Mouse (Mus musculus): ENCODE measurements around the gene Defb41.

Defb41 gene

DNA sequence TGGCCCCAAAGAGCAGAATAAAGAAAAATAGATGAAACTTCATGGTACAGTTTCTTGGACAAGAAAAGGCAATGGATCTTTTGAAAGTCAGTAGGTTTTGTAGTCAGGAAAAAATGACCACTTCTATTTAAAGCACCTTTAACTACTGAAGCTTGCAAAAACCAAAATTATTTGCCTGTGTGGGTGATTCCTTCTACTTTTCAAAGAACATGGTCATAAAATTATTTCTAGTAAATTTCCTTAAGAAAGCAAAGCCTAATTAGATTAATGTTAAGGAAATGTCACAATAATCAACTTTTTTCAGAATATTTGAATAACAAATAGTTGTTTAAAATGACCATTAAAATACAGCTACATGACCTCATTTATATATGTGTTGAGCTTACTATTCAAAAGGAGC is at the start of gene Defb41:
Defb41 (minus strand) TSS at position 101 of the 400 bp plus-strand sequence.
- no peak for DNase-seq (ENCODE audit: inconsistent ontology term)

DNA sequence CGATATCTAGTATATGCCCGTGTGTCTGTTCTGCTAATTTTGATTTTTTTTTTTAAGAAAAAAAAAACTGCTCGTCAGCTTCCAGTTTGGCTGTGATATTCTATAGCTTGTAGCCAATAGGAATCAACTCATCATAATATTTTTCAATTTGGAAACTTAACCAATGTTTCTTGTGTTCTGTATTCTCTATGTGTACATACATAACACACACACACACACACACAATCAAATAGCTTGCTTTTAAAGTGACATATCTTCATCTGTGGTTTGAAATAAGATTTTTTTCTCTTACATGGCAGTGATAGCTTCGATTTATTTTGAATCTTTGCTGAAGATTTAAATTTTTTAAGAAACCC is 43.5 kb upstream of the Defb41 start:
- no peak for DNase-seq (ENCODE audit: inconsistent ontology term)

DNA sequence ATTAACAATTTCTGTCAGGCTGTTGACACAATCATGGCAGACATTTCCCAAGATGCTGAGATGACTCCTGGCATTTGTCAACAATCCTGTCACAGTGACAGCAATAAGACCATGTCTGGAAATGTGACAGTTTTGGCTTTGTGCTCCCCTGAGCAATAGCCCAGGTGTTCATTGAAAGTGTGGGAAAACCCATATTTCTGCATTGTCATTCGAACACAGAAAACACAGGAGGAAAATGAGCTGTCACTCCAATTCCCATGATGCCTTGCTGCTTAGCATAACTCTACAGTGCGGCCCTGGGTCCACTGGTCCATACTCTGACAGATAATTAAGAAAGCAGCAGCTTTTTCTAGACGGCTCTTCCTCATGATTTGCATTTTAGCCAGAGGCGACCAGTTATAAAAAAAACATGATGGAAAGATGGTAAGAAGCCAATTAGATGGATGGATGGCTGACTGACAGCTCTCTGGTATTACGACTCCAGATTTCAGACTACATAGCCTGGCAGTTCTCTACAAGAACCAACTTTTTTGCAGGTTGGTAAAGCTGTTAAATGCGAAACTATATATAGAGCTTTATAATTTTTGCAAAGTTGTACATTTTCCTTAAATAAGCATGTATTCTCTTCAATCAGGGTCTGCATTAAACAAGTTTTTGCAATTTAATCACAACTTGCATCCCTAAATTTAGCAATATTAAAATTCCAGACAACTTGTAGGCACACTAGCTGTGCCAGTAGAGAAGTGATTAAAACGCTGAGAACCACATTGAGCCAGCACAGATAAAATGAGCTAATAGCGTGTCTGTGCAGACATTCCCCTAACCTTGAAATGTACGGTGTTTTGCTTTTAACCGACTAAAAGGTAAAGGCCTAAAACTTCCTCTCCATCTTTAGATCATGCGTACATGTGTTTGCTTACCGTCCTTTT is 42.9 kb upstream of the Defb41 start:
- no peak for DNase-seq (ENCODE audit: inconsistent ontology term)

DNA sequence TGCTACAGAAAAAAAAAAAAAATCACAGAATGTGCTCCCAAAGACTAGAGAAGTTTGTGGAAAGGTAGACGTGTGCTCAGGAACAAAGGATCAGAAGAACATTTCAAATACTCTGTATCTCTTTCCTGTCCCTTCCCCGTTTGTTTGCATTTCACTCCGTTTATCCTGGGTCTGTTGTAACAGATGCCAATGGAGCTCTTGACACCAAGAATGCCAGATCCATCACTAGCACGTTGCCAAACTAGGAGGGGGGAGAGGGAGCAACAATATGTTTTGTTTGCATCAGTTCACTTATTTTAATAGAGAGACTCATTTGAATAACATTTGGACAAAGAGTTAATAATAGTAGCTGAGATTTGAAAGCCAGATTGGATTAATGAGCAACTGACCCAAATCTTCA is 27.6 kb upstream of the Defb41 start:
- no peak for DNase-seq (ENCODE audit: inconsistent ontology term)

DNA sequence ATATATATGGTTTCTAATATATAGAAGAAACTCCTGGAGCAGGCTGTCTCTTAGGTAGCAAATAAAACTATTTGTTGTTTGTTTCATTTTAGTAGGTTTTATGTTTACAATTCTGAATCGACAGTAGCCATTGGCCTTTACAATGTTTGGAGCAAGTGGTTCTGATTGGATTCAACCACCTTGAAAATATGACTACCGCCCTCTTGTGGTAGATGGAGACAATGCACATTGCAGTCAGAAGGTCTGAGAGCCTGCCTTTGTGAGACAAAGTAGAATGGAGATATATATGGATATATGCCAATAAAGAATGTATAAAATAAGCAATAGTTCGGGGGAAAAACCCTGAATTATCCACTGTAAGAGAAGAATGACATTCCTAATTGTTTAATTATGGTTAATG is 23.9 kb upstream of the Defb41 start:
- DNase-seq (ENCODE audit: inconsistent ontology term) = no peak

DNA sequence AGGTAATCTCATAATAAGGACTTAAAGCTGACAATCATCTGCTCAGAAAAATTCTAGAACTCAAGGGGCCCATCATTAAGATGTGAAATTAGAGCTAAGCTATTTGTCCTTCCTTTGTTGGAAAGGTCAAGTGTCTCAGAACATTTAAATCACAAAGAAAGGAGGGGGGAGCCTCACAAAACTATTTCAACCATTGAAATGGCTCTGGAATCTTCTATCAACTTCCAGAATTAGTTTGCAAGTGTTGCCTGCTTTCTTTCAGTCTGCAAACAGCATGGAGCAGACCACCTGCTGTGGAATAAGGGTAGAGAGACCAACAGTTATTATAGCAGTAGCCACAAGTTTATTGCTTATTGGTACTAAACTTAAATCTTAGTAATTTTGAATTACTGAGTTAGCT is 22.4 kb upstream of the Defb41 start:
- no peak for DNase-seq (ENCODE audit: inconsistent ontology term)

DNA sequence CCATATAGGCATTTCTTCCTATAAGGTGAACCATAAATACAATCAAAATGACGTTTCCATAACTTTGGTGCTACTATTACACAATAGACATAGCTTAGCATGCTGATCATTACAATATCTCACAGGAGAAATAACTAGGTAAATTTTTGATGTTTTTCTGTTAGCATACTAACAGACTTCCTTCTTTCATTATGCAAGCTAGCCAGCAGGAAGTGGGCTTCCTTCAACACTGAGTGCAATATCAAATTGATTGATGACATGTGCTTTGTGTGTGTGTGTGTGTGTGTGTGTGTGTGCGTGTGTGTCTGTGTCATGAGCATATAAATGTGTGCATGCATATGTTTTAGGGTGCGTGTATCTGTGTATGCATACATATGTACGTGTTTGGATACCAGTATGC is 6.2 kb upstream of the Defb41 start:
- DNase-seq (ENCODE audit: inconsistent ontology term) = no peak

DNA sequence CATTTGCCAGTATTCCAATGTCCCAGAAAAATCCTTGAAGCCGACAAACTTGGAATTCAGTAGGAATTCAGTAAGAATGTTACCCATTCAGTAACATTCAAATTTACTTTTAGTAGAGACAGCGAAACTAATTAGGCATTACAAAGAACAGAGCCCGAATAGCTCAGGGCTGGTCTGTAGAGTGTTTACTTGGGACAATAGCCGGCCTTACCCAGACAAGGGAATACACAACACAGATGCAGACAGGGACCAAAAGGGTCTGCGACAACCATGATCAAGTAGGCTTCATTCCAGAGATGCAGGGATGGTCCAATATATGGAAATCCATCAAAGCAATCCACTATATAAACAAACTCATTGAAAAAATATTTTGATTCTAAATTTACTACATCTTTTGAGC is 3.9 kb upstream of the Defb41 start:
- DNase-seq (ENCODE audit: inconsistent ontology term) = no peak

DNA sequence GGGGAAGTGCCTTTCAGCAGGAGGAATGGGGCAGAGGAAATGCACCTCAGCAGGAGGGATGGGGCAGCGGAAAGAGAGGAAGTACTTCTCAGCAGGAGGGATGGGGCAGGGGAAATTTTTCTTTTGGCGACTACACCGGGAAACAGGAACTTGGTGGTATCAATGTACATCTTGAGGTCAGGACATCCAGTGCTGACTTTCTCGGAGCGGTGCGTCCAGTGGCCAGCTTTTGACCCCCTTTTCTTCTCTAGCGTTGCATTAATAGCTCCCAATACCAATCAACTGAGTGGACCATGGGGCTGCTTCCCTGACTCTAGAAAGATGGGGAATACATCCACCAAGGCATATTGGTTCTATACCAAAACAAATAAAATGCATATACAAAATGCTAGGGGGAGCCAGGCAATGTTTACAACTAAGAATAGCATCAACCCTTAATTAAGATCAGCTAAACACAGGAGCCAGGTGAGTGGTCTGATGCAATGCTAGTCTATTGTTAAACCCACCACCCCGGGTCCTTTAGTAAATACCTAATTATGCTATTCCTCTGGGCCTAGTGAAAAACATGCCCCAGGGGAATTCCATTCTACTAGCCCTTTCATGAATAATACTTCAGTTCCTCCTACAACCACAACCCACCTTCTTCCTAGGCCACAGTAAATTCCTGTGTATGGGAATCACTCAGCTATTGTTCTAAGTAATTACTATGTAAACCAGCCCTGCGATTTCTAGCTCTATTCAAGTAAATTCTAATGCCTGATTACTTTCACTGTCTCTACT is 18.9 kb downstream of the Defb41 start:
- DNase-seq (ENCODE audit: inconsistent ontology term) = peak; percentile 33

DNA sequence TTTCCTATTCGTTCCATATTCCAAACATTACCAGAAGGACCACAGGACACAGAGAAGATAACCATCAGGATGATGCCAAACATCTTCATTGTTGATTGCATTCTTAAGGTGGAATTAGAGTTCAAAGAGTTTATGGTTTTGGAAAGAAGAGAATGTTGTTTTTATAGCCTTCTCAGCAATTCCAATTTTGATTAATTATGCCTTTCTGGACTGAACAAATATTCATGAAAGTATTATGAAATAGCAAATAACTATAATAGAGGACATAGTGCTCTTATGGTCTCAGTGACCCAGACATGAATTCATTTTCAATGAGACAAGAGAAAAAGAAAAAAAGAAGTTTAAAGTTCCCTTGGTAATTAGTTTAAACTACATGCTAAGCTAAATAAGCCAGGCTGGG is 27.6 kb downstream of the Defb41 start, which contains the start of gene Defb18:
Defb18 (minus strand) TSS at position 101 of the 400 bp plus-strand sequence.
- DNase-seq (ENCODE audit: inconsistent ontology term) = no peak

DNA sequence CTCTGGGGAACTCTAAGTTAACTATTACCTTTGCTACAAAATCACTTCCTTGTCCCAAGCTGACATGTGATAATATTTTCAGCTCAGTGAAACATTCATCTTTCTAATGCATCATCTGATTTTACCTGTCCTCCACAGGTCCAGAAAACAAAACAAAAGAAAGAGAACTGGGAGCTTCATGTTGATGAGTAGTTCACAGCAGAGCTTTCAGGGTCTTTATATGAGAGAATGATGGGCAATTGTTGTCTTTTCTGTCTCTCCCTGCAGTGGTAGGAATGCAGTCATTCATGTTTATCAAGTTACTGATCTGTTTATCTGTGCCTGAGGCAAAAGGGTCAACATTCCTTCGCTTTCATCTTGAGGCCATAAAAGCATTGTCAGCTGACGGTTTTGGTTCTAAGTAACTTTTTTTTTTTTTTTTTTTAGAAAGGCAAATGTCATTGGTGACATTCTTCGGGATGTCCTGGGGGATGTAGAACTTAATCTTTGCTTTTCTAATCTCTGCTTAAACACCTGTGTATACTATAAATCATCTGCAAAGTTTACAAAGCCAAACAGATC is 41.5 kb downstream of the Defb41 start:
- no peak for DNase-seq (ENCODE audit: inconsistent ontology term)
